Mouse (Mus musculus) intestine, embryonic 16.5 days (tissue): ENCODE data around the gene Speer4e. TPM values are rescaled to one million over a fixed set of nuclear protein-coding genes. Genes with fewer than 3 reads are reported as not detected.
"Not testable (repeated sequence)": the region's sequence is repeated elsewhere in the genome, so short reads cannot be mapped to it uniquely, and the experiment has no call there.

Experiments
- ATAC-seq: fragments of 200-750 bp; cut with Nextera tagmentation; 2 replicates; pipeline ENCODE4 v1.8.0; 2017; ENCODE audit warnings: moderate TSS enrichment, moderate library complexity
- H3K27ac ChIP-seq: fragments of 300-500 bp; sonication (generic); 2 replicates; pipeline ENCODE4 v1.5.1; 2014; ENCODE audit warnings: mild to moderate bottlenecking, low read length
- H3K27me3 ChIP-seq: fragments of 300-500 bp; sonication (generic); replicated peaks from 2 replicates; pipeline ENCODE4 v1.6.1; 2014; ENCODE audit warnings: low read length, control low read depth, mixed read lengths; ENCODE audit not compliant: control insufficient read depth, insufficient read depth
- H3K36me3 ChIP-seq: fragments of 300-500 bp; sonication (generic); 2 replicates; pipeline ENCODE4 v1.6.1; 2014; ENCODE audit warnings: low read length, control low read depth; ENCODE audit not compliant: control insufficient read depth, insufficient read depth
- H3K4me1 ChIP-seq: fragments of 300-500 bp; sonication (generic); 2 replicates; pipeline ENCODE4 v1.6.1; 2014; ENCODE audit warnings: low read length, control low read depth, mixed read lengths; ENCODE audit not compliant: control insufficient read depth, insufficient read depth
- H3K4me2 ChIP-seq: fragments of 300-500 bp; sonication (generic); 2 replicates; pipeline ENCODE4 v1.6.1; 2014; ENCODE audit warnings: low read depth, low read length, control low read depth
- H3K4me3 ChIP-seq: fragments of 300-500 bp; sonication (generic); 2 replicates; pipeline ENCODE4 v1.5.1; 2014; ENCODE audit warnings: mild to moderate bottlenecking, low read length
- H3K9ac ChIP-seq: fragments of 300-500 bp; sonication (generic); 2 replicates; pipeline ENCODE4 v1.6.1; 2014; ENCODE audit warnings: low read depth, low read length
- H3K9me3 ChIP-seq: fragments of 300-500 bp; sonication (generic); 2 replicates; pipeline ENCODE4 v1.6.1; 2016; ENCODE audit warnings: low read length, control low read depth; ENCODE audit not compliant: control insufficient read depth
- WGBS: fragments of 180-500 bp; shearing (Covaris S2); extraction: QIAGEN DNeasy Blood & Tissue Kit; methylation state at CpG from one replicate; pipeline ENCODE4 v1.1.7; 2014; 5-methylcytosine and 5-hydroxymethylcytosine counted together
- polyA plus RNA-seq: library from polyadenylated mRNA; unstranded; fragments of >200 nt; fragmentation: Nextera tagmentation; extraction: Ambion mirVana; gene quantifications from 2 replicates; pipeline ENCODE4 v1.2.1, GENCODE M21; 2015

Gene Speer4e
- not detected in 2 replicates for polyA plus RNA-seq

- not testable (repeated sequence) for H3K9me3 ChIP-seq, ATAC-seq, H3K4me2 ChIP-seq, H3K9ac ChIP-seq, H3K36me3 ChIP-seq, H3K27ac ChIP-seq, H3K4me3 ChIP-seq, H3K4me1 ChIP-seq, H3K27me3 ChIP-seq
- WGBS: 67% methylated on average over 1 of the region's 1 CpGs
Observed at GRCm38 (mm10) chr5:14938329-14938728, at the start of gene Speer4e. Speer4e (minus strand) TSS chr5:14938429.

- H3K36me3 ChIP-seq, H3K4me2 ChIP-seq, H3K4me1 ChIP-seq, H3K27me3 ChIP-seq, H3K27ac ChIP-seq, H3K9ac ChIP-seq, ATAC-seq, H3K4me3 ChIP-seq, H3K9me3 ChIP-seq: not testable (repeated sequence)
- 37% methylated on average over 5 of the region's 6 CpGs for WGBS
Observed at GRCm38 (mm10) chr5:14986649-14987387, 48.6 kb upstream of the Speer4e start.

- H3K4me1 ChIP-seq, H3K4me3 ChIP-seq, H3K27me3 ChIP-seq, H3K4me2 ChIP-seq, H3K27ac ChIP-seq, H3K9ac ChIP-seq, H3K9me3 ChIP-seq, ATAC-seq, H3K36me3 ChIP-seq: not testable (repeated sequence)
- WGBS: no CpG with 5 or more reads among the region's 1 CpGs
Observed at GRCm38 (mm10) chr5:14978835-14979234, 40.6 kb upstream of the Speer4e start, which contains the start of gene Gm10354. Gm10354 (minus strand) TSS chr5:14978935.

- H3K4me2 ChIP-seq, H3K27ac ChIP-seq, H3K4me3 ChIP-seq, H3K4me1 ChIP-seq, H3K9me3 ChIP-seq, H3K36me3 ChIP-seq, H3K27me3 ChIP-seq, ATAC-seq, H3K9ac ChIP-seq: not testable (repeated sequence)
- WGBS: 78% methylated on average over 4 of the region's 4 CpGs
Observed at GRCm38 (mm10) chr5:14977368-14977767, 39.1 kb upstream of the Speer4e start.

GRCm38 (mm10) chr5:14975294-14975693 lies 37.1 kb upstream of the Speer4e start:
- not testable (repeated sequence) for H3K4me3 ChIP-seq, H3K4me2 ChIP-seq, H3K36me3 ChIP-seq, ATAC-seq, H3K27ac ChIP-seq, H3K27me3 ChIP-seq, H3K4me1 ChIP-seq, H3K9me3 ChIP-seq, H3K9ac ChIP-seq
- WGBS: 54% methylated on average over 3 of the region's 4 CpGs

GRCm38 (mm10) chr5:14972841-14973240 lies 34.6 kb upstream of the Speer4e start:
- H3K4me3 ChIP-seq, H3K27ac ChIP-seq, ATAC-seq, H3K9me3 ChIP-seq, H3K4me2 ChIP-seq, H3K27me3 ChIP-seq, H3K36me3 ChIP-seq, H3K4me1 ChIP-seq, H3K9ac ChIP-seq: not testable (repeated sequence)
- WGBS: 76% methylated on average over 3 of the region's 3 CpGs

GRCm38 (mm10) chr5:14963821-14964220 lies 25.6 kb upstream of the Speer4e start:
- H3K27ac ChIP-seq, H3K9me3 ChIP-seq, H3K36me3 ChIP-seq, H3K27me3 ChIP-seq, H3K4me2 ChIP-seq, H3K9ac ChIP-seq, ATAC-seq, H3K4me3 ChIP-seq, H3K4me1 ChIP-seq: not testable (repeated sequence)
- WGBS: 76% methylated on average over 13 of the region's 13 CpGs

- WGBS: 81% methylated on average over 4 of the region's 4 CpGs
Observed at GRCm38 (mm10) chr5:14961502-14961901, 23.3 kb upstream of the Speer4e start.

GRCm38 (mm10) chr5:14955928-14956706 lies 17.9 kb upstream of the Speer4e start:
- not testable (repeated sequence) for H3K27me3 ChIP-seq, H3K4me1 ChIP-seq, ATAC-seq, H3K4me2 ChIP-seq, H3K9me3 ChIP-seq, H3K4me3 ChIP-seq, H3K36me3 ChIP-seq, H3K9ac ChIP-seq, H3K27ac ChIP-seq
- WGBS: 75% methylated on average over 1 of the region's 1 CpGs

More at GRCm38 (mm10) chr5:14961502-14961901, 23.3 kb upstream of the Speer4e start:
- not testable (repeated sequence) for H3K4me1 ChIP-seq, H3K9me3 ChIP-seq, H3K27me3 ChIP-seq, H3K36me3 ChIP-seq, H3K9ac ChIP-seq, ATAC-seq, H3K4me3 ChIP-seq, H3K27ac ChIP-seq, H3K4me2 ChIP-seq
